ENCODE assay signal across 30 mouse cellular contexts in the genomic region with DNA sequence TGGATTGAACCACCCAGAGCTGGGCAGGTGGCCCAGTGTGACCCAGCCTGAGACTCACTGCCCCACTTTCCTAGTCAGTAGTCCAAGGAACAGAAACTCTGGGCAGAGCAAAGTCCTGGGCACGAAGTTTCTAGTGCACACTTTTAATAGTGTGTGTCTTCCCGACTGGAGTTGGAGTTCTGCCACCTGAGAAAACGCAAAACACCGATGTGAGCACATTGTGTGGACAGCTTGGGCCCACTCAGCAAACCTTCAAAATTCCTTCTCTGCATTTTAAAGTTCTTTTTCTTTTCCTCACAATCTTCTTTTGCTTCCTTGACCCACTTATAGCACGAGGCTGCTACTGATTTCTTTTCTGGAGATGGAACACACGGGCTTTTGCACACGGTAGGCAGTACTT.
A peak's percentile ranks its signal among the peaks of the same experiment; 100 is the strongest.
DNase-seq lines count a peak whose midpoint lies in the region; ATAC-seq lines count a peak whose summit lies in the region.
"Had no signal": no experiment of that assay in that cellular context is flagged by ENCODE, and none has a peak within 500 bp of the region (broad histone marks: within the 10 kb centered on the region; RNA-seq: fewer than 3 reads in every experiment).

No protein-coding gene starts in this region.

- no peak overlapping the region for H3K27ac ChIP-seq in intestine, embryonic 14.5 days (ENCODE audit: low read depth)
- H3K27ac ChIP-seq in intestine, embryonic 16.5 days (ENCODE audit: low read length): no peak overlapping the region
- H3K27ac ChIP-seq: embryonic facial prominence, embryonic 13.5 days; forebrain, embryonic 13.5 days; hindbrain, embryonic 10.5 days; limb, embryonic 13.5 days; liver, embryonic 12.5 days had no signal

- no peak overlapping the region for H3K4me3 ChIP-seq in intestine, embryonic 14.5 days (ENCODE audit: low read depth, low read length)
- H3K4me3 ChIP-seq in intestine, embryonic 16.5 days (ENCODE audit: low read length): no peak overlapping the region
- H3K4me3 ChIP-seq: embryonic facial prominence, embryonic 13.5 days; erythroblast, embryonic 14.5 days; forebrain, embryonic 13.5 days; heart, embryonic 12.5 days; hindbrain, embryonic 10.5 days; limb, embryonic 13.5 days; liver, embryonic 12.5 days had no signal

- no peaks in the 10 kb centered on the region for H3K36me3 ChIP-seq in intestine, embryonic 14.5 days (ENCODE audit: control insufficient read depth, insufficient read depth, low read length)
- H3K36me3 ChIP-seq in intestine, embryonic 16.5 days (ENCODE audit: control insufficient read depth, insufficient read depth, low read length): no peaks in the 10 kb centered on the region
- H3K36me3 ChIP-seq: embryonic facial prominence, embryonic 13.5 days; heart, embryonic 12.5 days; hindbrain, embryonic 10.5 days; limb, embryonic 13.5 days; liver, embryonic 12.5 days had no signal

- intact Hi-C loops in left cerebral cortex, postnatal 25 days (cut with DNase I): no loop called here

- no peak for ATAC-seq in intestine, embryonic 14.5 days (replicated peaks; ENCODE audit: low FRiP score, low TSS enrichment, low read depth)
- ATAC-seq in intestine, embryonic 16.5 days: no peak
- ATAC-seq: forebrain, embryonic 13.5 days; hindbrain, embryonic 16.5 days; intestine, postnatal 0 days; liver, embryonic 12.5 days; Patski had no signal

- 83% methylated on average over 7 of the region's 7 CpGs for WGBS in intestine, embryonic 14.5 days
- WGBS in intestine, embryonic 16.5 days: 82% methylated on average over 7 of the region's 7 CpGs

- no peaks in the 10 kb centered on the region for H3K9me3 ChIP-seq in intestine, embryonic 14.5 days (ENCODE audit: control insufficient read depth, low read length)
- no peaks in the 10 kb centered on the region for H3K9me3 ChIP-seq in intestine, embryonic 16.5 days (ENCODE audit: control insufficient read depth, low read length)
- H3K9me3 ChIP-seq: embryonic facial prominence, embryonic 13.5 days; forebrain, embryonic 13.5 days; heart, embryonic 12.5 days; hindbrain, embryonic 10.5 days; limb, embryonic 13.5 days; liver, embryonic 12.5 days had no signal

- H3K4me1 ChIP-seq in intestine, embryonic 14.5 days (replicated peaks; ENCODE audit: control insufficient read depth, insufficient read depth, low read length): no peaks in the 10 kb centered on the region
- H3K4me1 ChIP-seq in intestine, embryonic 16.5 days (ENCODE audit: control insufficient read depth, insufficient read depth, low read length): no peaks in the 10 kb centered on the region
- H3K4me1 ChIP-seq: heart, embryonic 12.5 days; liver, embryonic 12.5 days had no signal

- H3K27me3 ChIP-seq in intestine, embryonic 14.5 days (replicated peaks; ENCODE audit: control insufficient read depth, insufficient read depth, low read length): no peaks in the 10 kb centered on the region
- no peaks in the 10 kb centered on the region for H3K27me3 ChIP-seq in intestine, embryonic 16.5 days (replicated peaks; ENCODE audit: control insufficient read depth, insufficient read depth, low read length)
- H3K27me3 ChIP-seq: embryonic facial prominence, embryonic 13.5 days; forebrain, embryonic 13.5 days; heart, embryonic 12.5 days; limb, embryonic 13.5 days had no signal

- H3K9ac ChIP-seq in intestine, embryonic 14.5 days (ENCODE audit: low read length): no peak overlapping the region
- no peak overlapping the region for H3K9ac ChIP-seq in intestine, embryonic 16.5 days (ENCODE audit: low read depth, low read length)
- H3K9ac ChIP-seq: embryonic facial prominence, embryonic 13.5 days; forebrain, embryonic 13.5 days; heart, embryonic 12.5 days; limb, embryonic 13.5 days; liver, embryonic 12.5 days had no signal

- peak; percentile 13 for DNase-seq in intestine, embryonic 14.5 days (ENCODE audit: low spot score)
- DNase-seq in left cerebral cortex, postnatal 25 days (ENCODE audit: low spot score in 2 of 2): peak; percentile 7 to 52
- no peak for DNase-seq in left cerebral cortex, adult 11 months (ENCODE audit: low spot score)
- peak; percentile 50 for DNase-seq in brain, adult 2 months (ENCODE audit: low read depth, low spot score)
- DNase-seq in kidney, postnatal 14 days: peak; percentile 62
- DNase-seq in Muller cell, postnatal 12 days (ENCODE audit: inconsistent ontology term): no peak
- no peak for DNase-seq in adrenal gland, postnatal 10 days
- DNase-seq: adrenal gland, adult 2 months; cerebellum, adult 18-20 months; cerebellum, postnatal 14 days; gastrocnemius, postnatal 25 days; heart, adult 18-20 months; heart, postnatal 10 days; layer of hippocampus, postnatal 36 days; lung, adult 18-20 months; lung, postnatal 10 days; right cerebral cortex, postnatal 14 days; thymus, postnatal 36 days had no signal

- H3K4me2 ChIP-seq in intestine, embryonic 14.5 days (ENCODE audit: low read length): no peak overlapping the region
- H3K4me2 ChIP-seq in intestine, embryonic 16.5 days (ENCODE audit: low read depth, low read length): no peak overlapping the region
- H3K4me2 ChIP-seq: embryonic facial prominence, embryonic 13.5 days; forebrain, embryonic 13.5 days; heart, embryonic 12.5 days; limb, embryonic 13.5 days; liver, embryonic 12.5 days; midbrain, embryonic 11.5 days had no signal

Comparison
In these comparisons a context has a peak if more than half of its experiments do, and no peak if none do; other contexts are left out.
1. DNase-seq: peak in intestine, embryonic 14.5 days (single experiment), left cerebral cortex, postnatal 25 days (2 of 2), brain, adult 2 months (single experiment) and kidney, postnatal 14 days (single experiment); none in left cerebral cortex, adult 11 months (single experiment), Muller cell, postnatal 12 days (single experiment) and adrenal gland, postnatal 10 days (single experiment).